In genomic region chr11:113510969-113511625, GRCm38 (mm10) we compare ENCODE assay signal across 16 mouse cellular contexts.
DNase-seq lines count a peak whose midpoint lies in the region; ATAC-seq lines count a peak whose summit lies in the region.
"Had no signal": no experiment of that assay in that cellular context is flagged by ENCODE, and none has a peak within 500 bp of the region (broad histone marks: within the 10 kb centered on the region; RNA-seq: fewer than 3 reads in every experiment).

No protein-coding gene starts in this region.

- H3K4me3 ChIP-seq in megakaryocyte, embryonic 14.5 days (replicated peaks), result peak overlapping the region; percentile 2
- H3K4me3 ChIP-seq: embryonic facial prominence, embryonic 13.5 days; midbrain, embryonic 12.5 days had no signal

- 0 out of 2 replicates have a peak, but pooled peaks cover 4% of the 10 kb centered on the region for H3K9me3 ChIP-seq in megakaryocyte, embryonic 14.5 days
- H3K9me3 ChIP-seq: embryonic facial prominence, embryonic 13.5 days; midbrain, embryonic 12.5 days had no signal

- no peak for DNase-seq in frontal cortex, postnatal 14 days (ENCODE audit: low spot score in 2 of 2)
- DNase-seq in layer of hippocampus, adult 9-11 months, result peak; percentile 26
- no peak for DNase-seq in layer of hippocampus, postnatal 14 days (ENCODE audit: low spot score in 2 of 2)
- no peak for DNase-seq in cerebellum, postnatal 10 days
- no peak for DNase-seq in neural tube, embryonic 10.5 days (ENCODE audit: extremely low spot score, low spot score)
- DNase-seq: cerebellum, postnatal 36 days; forebrain, postnatal 0 days; gastrocnemius, postnatal 25 days; heart, postnatal 4 days; kidney, adult 2 months; lung, embryonic 14.5 days had no signal

- no peaks in the 10 kb centered on the region for H3K27me3 ChIP-seq in megakaryocyte, embryonic 14.5 days (replicated peaks)
- H3K27me3 ChIP-seq: embryonic facial prominence, embryonic 13.5 days; midbrain, embryonic 12.5 days had no signal

- H3K4me1 ChIP-seq in megakaryocyte, embryonic 14.5 days, result peaks cover 8% of the 10 kb centered on the region; the same call in 1 of the 2 replicates

- no peaks in the 10 kb centered on the region for H3K36me3 ChIP-seq in megakaryocyte, embryonic 14.5 days (replicated peaks; ENCODE audit: low read length)
- H3K36me3 ChIP-seq: embryonic facial prominence, embryonic 13.5 days; midbrain, embryonic 12.5 days had no signal

- peak; percentile 83 for ATAC-seq in frontal cortex, adult (ENCODE audit: low TSS enrichment)
- peak; percentile 47; the same call in 1 of the 2 replicates for ATAC-seq in erythroid progenitor cell, adult 5-6 weeks (replicated peaks; ENCODE audit: low FRiP score, poor library complexity, severe bottlenecking)
- ATAC-seq: forebrain, postnatal 0 days had no signal
